Mouse (Mus musculus): ENCODE data around the gene 1700029F12Rik. TPM values are rescaled to one million over a fixed set of nuclear protein-coding genes. Genes with fewer than 3 reads are reported as not detected.
A peak's percentile ranks its signal among the peaks of the same experiment; 100 is the strongest.

The 1700029F12Rik gene
- not detected in 2 replicates for polyA plus RNA-seq (2016; fragmentation: Nextera tagmentation; extraction: Ambion mirVana)

DNA sequence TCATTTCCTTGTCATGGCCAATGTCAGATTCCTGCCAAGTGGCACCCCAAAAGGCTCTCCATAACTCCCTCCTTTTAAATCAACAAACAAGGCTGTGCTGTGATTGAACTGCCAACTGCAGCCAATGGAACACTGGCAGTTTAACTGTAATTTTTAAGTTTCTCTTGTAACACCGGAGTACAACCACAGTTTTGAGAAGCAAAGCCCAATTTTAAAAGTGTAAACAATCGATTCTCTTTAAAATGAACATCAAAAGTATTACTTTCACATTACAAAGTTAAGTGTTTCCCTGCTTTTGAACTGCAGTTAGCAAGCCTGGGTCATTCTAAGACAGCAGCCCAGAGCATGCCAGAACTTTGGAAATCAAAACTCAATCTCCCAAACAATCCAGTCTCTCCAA lies at the start of gene 1700029F12Rik:
TSS of gene 1700029F12Rik (minus strand) at position 101 of the 400 bp plus-strand sequence.
- Histone ChIP-seq H3K4me2 (no peak within 1 kb of the TSS), H3K27me3 (no peaks in the 10 kb centered on the region), H3K9me3 (no peaks in the 10 kb centered on the region), H3K27ac (no peak within 1 kb of the TSS), H3K4me1 (no peaks in the 10 kb centered on the region), H3K36me3 (replicated peaks) (no peaks in the 10 kb centered on the region), H3K9ac (no peak within 1 kb of the TSS), H3K4me3 (replicated peaks) (no peak within 1 kb of the TSS)
- ATAC-seq (ENCODE audit: low FRiP score), result no peak
- WGBS, result 75% methylated on average over 2 of the region's 2 CpGs

DNA sequence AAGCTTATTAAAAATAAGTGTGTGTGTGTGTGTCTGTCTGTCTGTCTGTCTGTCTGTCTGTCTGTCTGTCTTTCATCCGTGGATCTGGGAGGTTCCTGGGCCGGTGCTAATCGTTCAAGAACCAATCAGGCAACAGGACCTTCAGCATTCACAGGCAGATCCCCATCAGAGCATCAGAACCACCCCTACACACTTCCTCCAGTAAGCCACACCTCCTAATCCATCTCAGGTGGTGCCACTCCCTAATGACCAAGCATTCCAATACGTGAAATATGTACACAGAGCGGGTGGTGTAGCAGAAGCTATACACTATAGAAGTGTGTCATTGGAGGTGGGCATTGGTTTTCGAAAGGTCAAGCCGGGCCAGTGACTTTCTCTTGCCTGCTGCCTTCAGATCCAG lies 48.3 kb upstream of the 1700029F12Rik start:
- 94% methylated on average over 7 of the region's 7 CpGs for WGBS
- no peak for ATAC-seq (ENCODE audit: low FRiP score)
- H3K36me3 ChIP-seq (replicated peaks), result no peaks in the 10 kb centered on the region

DNA sequence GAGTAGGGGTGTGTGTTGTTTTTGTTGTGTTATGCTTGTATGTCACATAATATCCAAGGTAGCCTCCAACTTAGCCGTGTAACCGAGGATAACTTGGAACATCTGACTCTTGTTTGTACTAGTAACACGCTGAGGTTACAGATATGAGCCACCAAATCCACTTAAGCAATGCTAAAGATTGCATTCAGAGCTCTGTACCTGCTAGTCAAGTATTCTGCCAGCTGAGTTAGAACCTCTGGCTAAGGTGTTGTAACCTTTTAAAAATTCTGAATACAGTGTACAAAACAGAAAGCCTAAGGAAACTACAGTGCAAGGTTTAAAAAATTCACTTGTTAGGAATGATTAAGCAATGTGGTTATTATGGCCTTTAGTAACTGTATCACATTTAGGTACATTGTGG lies 46.5 kb upstream of the 1700029F12Rik start:
- Histone ChIP-seq H3K27ac (no peak overlapping the region), H3K9ac (no peak overlapping the region), H3K27me3 (no peaks in the 10 kb centered on the region), H3K4me1 (no peaks in the 10 kb centered on the region), H3K4me3 (replicated peaks) (no peak overlapping the region), H3K36me3 (replicated peaks) (no peaks in the 10 kb centered on the region), H3K9me3 (no peaks in the 10 kb centered on the region), H3K4me2 (no peak overlapping the region)
- ATAC-seq (ENCODE audit: low FRiP score), result no peak
- 89% methylated on average over 3 of the region's 3 CpGs for WGBS

More for the DNA sequence above, 48.3 kb upstream of the 1700029F12Rik start:
- Histone ChIP-seq H3K27ac (no peak overlapping the region), H3K4me3 (replicated peaks) (no peak overlapping the region), H3K4me2 (no peak overlapping the region), H3K9me3 (no peaks in the 10 kb centered on the region), H3K4me1 (no peaks in the 10 kb centered on the region), H3K27me3 (no peaks in the 10 kb centered on the region), H3K9ac (no peak overlapping the region)

DNA sequence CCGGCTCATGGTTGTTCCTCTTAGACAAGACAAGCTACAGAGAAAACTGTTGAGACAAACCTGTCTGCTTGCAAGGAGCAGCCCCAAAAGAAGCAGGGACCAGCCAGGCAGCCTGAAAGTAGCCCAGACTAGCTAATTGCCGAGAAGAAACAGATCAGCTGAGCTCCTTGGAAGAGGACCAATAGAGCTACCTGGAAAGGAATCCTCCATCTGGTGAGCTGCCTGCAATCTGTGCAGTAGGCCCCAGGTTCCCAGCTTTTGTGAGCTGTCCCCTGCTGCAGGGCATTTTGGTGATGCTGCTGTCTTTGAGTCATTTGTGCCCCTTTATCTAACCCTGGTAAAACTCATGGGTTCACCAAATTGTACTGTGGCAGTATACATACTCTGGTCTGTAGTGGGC lies 46.0 kb upstream of the 1700029F12Rik start:
- Histone ChIP-seq H3K27ac (no peak overlapping the region), H3K9me3 (no peaks in the 10 kb centered on the region)

DNA sequence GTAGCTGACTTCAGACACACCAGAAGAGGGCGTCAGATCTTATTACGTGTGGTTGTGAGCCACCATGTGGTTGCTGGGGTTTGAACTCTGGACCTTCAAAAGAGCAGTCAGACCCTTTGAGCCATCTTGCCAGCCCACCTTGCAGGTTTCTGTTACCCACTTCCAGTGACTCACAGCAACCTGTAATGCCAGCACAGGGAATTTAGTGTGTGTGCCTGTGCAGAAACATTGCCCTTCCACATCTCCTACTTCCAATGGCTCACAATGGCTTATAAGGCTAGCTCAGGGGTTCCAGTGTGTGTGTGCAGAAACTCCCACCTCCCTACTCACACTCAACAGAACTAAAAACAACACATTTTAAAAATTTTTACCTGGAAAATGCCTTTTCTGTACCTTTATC lies 43.4 kb upstream of the 1700029F12Rik start:
- no peak overlapping the region for H3K9ac ChIP-seq
- no peak for ATAC-seq (ENCODE audit: low FRiP score)
- no peak overlapping the region for H3K27ac ChIP-seq
- no peaks in the 10 kb centered on the region for H3K36me3 ChIP-seq (replicated peaks)
- H3K4me2 ChIP-seq, result no peak overlapping the region
- WGBS, result 94% methylated on average over 2 of the region's 2 CpGs
- H3K4me1 ChIP-seq, result 0 out of 2 replicates have a peak, but pooled peaks cover 3% of the 10 kb centered on the region
- no peak overlapping the region for H3K4me3 ChIP-seq (replicated peaks)
- H3K9me3 ChIP-seq, result no peaks in the 10 kb centered on the region
- no peaks in the 10 kb centered on the region for H3K27me3 ChIP-seq

More for the DNA sequence above, 46.0 kb upstream of the 1700029F12Rik start:
- Histone ChIP-seq H3K4me2 (no peak overlapping the region), H3K36me3 (replicated peaks) (no peaks in the 10 kb centered on the region), H3K27me3 (no peaks in the 10 kb centered on the region), H3K4me1 (no peaks in the 10 kb centered on the region), H3K4me3 (replicated peaks) (no peak overlapping the region), H3K9ac (no peak overlapping the region)
- 79% methylated on average over 2 of the region's 2 CpGs for WGBS
- ATAC-seq (ENCODE audit: low FRiP score), result no peak

DNA sequence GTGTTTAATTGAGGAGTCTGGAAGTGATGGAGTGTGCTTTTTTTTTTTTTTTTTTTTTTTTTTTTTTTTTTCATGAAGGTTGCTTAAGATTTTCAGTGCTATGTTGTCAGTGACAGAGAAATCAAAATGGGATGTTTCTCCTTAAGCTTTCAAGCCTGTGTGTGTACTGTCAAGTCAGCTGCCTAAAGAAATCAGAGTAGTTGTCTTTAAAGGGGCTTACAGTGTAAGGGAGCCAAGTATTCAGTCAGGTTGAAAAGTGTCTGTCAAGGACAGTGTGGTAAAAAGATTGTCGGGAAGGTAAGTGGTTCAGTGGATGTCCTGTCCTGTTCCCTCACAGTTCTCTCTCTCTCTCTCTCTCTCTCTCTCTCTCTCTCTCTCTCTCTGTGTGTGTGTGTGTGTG lies 39.3 kb upstream of the 1700029F12Rik start:
- H3K4me3 ChIP-seq (replicated peaks), result no peak overlapping the region
- peaks cover 18% of the 10 kb centered on the region for H3K27me3 ChIP-seq
- no peak overlapping the region for H3K27ac ChIP-seq
- ATAC-seq (ENCODE audit: low FRiP score), result no peak
- no peak overlapping the region for H3K4me2 ChIP-seq
- H3K4me1 ChIP-seq, result 0 out of 2 replicates have a peak, but pooled peaks cover 3% of the 10 kb centered on the region
- WGBS, result 43% methylated on average over 1 of the region's 1 CpGs
- no peaks in the 10 kb centered on the region for H3K9me3 ChIP-seq
- no peaks in the 10 kb centered on the region for H3K36me3 ChIP-seq (replicated peaks)
- no peak overlapping the region for H3K9ac ChIP-seq

DNA sequence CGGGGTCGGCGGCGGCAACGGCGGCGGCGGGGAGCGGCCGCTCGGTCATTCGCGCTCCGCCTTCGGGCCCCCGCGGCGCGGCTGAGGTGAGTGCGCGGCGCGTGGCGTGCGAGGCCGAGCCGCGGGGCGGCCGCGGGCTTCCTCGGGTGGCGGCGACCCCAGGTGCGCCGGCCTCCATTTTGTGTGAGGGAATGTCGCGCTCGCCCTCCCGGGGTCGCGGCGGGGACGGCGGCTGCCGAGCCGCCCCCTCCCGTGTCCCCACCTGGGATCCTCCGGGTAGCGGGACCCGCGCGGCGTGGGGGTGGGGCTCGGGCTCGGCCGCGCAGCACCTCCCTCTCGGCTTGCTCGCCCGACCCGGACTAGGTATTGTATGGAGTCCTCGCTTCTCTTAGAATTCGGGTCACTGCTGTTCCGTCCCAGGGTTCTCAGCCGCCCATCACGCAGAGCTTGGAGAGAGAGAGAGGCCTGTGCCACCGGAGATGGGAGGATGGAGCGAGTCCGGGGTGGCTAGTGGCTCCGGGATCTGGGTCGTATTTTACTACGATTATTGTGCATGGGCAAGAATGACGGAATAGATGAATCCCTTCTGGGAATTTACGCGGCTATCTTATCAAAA lies 37.6 kb upstream of the 1700029F12Rik start:
- WGBS, result under 1% methylated on average over 65 of the region's 76 CpGs
- Histone ChIP-seq H3K9ac (peak overlapping the region; percentile 81), H3K36me3 (replicated peaks) (no peaks in the 10 kb centered on the region), H3K27ac (peak overlapping the region; percentile 73; the same call in 1 of the 2 replicates), H3K4me3 (replicated peaks) (peak overlapping the region; percentile 88), H3K27me3 (peaks cover 30% of the 10 kb centered on the region), H3K9me3 (no peaks in the 10 kb centered on the region), H3K4me2 (peak overlapping the region; percentile 93), H3K4me1 (peaks cover 13% of the 10 kb centered on the region)
- peak; percentile 85 for ATAC-seq (ENCODE audit: low FRiP score)

DNA sequence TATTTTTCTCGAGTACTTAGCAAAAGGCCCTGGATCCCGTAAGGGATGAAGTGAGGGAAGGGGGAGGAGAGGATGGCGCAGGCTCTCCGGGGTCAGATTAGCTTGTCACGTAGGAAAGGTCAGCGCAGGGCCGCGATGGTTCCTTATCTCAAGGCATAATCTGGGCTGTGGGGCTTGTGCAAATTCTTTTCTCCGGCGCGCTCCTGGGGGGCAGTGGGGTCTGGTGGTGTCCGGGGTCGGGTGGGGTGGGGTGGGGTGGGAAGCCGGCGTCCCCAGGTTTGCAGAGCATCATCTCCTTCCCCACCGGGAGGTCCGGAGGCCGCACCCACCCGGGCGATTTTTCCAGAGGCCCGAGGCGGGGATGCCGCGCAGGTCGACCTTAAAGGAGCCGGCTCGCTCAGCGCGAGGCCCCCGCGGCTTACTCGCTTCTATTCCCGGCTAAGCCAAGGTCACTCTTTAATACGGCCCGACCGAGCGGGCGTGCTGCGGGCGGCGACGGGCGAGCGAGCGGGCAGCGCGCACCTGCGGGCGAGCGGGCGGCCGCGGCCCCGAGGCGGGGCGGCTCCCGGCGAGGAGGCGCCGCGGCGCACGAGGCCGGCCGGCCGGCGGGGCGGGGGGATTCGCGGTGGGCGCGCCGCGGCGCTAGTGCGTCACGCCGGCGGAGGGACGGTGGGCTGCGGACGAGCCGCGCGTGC lies 36.9 kb upstream of the 1700029F12Rik start:
- H3K9me3 ChIP-seq, result no peaks in the 10 kb centered on the region
- under 1% methylated on average over 82 of the region's 85 CpGs for WGBS
- H3K36me3 ChIP-seq (replicated peaks), result no peaks in the 10 kb centered on the region
- peak overlapping the region; percentile 88 for H3K4me3 ChIP-seq (replicated peaks)
- H3K27me3 ChIP-seq, result peaks cover 32% of the 10 kb centered on the region
- peak overlapping the region; percentile 93 for H3K4me2 ChIP-seq
- peak overlapping the region; percentile 81 for H3K9ac ChIP-seq
- peak; percentile 75 for ATAC-seq (ENCODE audit: low FRiP score)
- H3K27ac ChIP-seq, result peak overlapping the region; percentile 73; the same call in 1 of the 2 replicates
- H3K4me1 ChIP-seq, result peaks cover 14% of the 10 kb centered on the region

DNA sequence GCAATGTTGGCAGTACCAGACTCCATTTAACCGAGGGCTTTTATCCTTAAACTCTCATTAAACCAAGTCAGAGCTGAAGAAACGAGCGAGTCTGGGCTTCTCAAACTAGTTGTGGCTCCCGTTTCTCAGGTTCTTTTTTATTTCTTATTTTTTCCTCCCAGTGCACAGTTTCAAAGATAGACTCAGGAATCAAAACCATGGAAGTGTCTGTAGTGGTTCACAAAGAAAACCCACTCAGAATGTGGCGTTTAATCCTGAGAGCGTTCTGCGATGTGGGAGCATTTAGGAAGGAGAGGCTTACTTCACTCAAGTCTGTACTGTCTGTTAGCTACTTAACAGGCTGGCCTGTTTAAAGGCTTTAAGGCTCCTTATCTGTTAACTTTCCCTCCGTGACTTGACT lies 34.0 kb upstream of the 1700029F12Rik start:
- H3K4me2 ChIP-seq, result no peak overlapping the region
- H3K27me3 ChIP-seq, result peaks cover 32% of the 10 kb centered on the region
- 27% methylated on average over 8 of the region's 8 CpGs for WGBS
- no peak for ATAC-seq (ENCODE audit: low FRiP score)
- peaks cover 14% of the 10 kb centered on the region for H3K4me1 ChIP-seq
- no peaks in the 10 kb centered on the region for H3K9me3 ChIP-seq
- H3K9ac ChIP-seq, result no peak overlapping the region
- no peaks in the 10 kb centered on the region for H3K36me3 ChIP-seq (replicated peaks)
- no peak overlapping the region for H3K4me3 ChIP-seq (replicated peaks)
- H3K27ac ChIP-seq, result no peak overlapping the region

DNA sequence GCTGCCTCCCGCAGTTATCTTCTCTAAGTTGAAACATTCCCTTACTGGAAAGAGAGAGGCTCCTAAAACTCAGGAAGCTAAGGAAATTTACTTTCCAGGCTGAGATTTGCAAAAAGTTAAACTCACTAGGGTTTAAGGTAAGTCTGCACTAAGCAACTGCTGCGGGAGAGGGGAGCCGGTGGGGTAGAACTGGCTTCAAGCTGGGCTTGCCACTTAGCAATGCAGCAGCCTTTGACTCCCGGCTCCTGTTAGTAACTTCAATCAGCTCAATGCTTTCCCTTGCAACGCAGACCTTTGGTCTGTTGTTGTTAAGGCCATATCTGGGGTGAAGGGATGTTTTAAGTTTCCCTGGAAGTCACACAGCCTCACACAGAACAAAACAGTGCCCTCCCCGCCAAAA lies 33.5 kb upstream of the 1700029F12Rik start:
- Histone ChIP-seq H3K9me3 (no peaks in the 10 kb centered on the region), H3K9ac (no peak overlapping the region), H3K4me2 (no peak overlapping the region), H3K4me1 (peaks cover 12% of the 10 kb centered on the region), H3K27me3 (peaks cover 32% of the 10 kb centered on the region), H3K4me3 (replicated peaks) (no peak overlapping the region), H3K36me3 (replicated peaks) (no peaks in the 10 kb centered on the region), H3K27ac (no peak overlapping the region)
- 5% methylated on average over 6 of the region's 6 CpGs for WGBS
- no peak for ATAC-seq (ENCODE audit: low FRiP score)

DNA sequence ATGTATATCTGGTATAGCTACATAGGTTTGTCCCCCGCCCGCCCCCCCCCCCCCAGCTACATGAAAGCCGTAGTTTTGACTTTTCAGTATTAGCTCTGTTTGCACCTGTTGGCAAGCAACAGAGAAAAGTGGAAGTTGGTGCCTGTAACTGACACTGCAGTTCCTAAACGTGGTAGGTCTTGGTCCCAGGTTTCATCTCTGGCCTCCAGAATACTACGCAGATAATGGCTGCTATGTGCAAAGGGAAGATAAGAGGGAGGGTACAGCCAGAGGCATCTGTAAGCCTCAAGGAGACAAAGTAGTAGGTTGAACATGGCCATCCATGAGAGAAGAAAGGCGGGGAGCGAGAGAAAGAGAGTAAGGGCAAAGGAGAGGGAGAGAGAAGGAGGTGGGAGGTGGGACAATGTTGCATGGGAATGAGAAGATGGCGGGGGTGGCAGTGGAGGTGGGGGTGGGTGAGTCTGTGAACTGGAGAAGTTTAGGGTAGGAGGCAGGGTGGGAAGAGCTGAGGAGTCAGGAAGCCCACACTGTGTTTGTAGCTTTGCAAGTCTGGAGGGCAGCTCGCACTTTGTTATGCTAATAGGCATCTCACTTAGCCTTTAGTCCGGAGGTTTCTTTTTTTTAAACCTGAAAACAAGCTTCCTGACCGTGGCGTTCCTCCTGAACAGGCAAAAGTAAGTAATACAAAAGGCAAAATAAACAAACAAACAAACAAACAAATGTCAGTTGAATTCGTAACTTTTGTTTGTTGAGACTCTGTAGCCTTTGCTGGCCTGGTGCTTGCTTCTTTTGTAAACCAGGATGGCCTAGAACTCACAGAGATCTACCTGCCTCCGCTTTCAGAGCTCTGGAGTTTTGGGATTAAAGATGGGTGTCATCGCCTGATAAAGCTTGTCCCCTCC lies 32.7 kb upstream of the 1700029F12Rik start, which contains the start of gene Fam169a:
TSS of gene Fam169a (plus strand) at position 638 of the 902 bp plus-strand sequence.
- Histone ChIP-seq H3K9ac (no peak within 1 kb of the TSS), H3K9me3 (no peaks in the 10 kb centered on the region), H3K36me3 (replicated peaks) (no peaks in the 10 kb centered on the region), H3K27me3 (peaks cover 29% of the 10 kb centered on the region), H3K4me3 (replicated peaks) (no peak within 1 kb of the TSS), H3K4me1 (peaks cover 12% of the 10 kb centered on the region), H3K4me2 (no peak within 1 kb of the TSS), H3K27ac (no peak within 1 kb of the TSS)
- WGBS, result 25% methylated on average over 15 of the region's 15 CpGs
- ATAC-seq (ENCODE audit: low FRiP score), result no peak

All from forebrain, embryonic 12.5 days (tissue).